Mouse (Mus musculus) gonadal fat pad, adult 2 months (tissue): ENCODE results near the gene Amy2a3. TPM values are rescaled to one million over a fixed set of nuclear protein-coding genes. Genes with fewer than 3 reads are reported as not detected.
"Not testable (repeated sequence)": the region's sequence is repeated elsewhere in the genome, so short reads cannot be mapped to it uniquely, and the experiment has no call there.

Experiments
- DNase-seq: peaks from one replicate; pipeline ENCODE4 v3.0.0-alpha.2; 2012; ENCODE audit warnings: low read depth
- polyA plus RNA-seq: library from polyadenylated mRNA; depleted of rRNA; stranded (reverse); fragments of >200 nt; gene quantifications from 2 replicates; pipeline ENCODE4 v1.2.3, GENCODE M21; 2012; rRNA removed

Gene Amy2a3
- polyA plus RNA-seq: 0.30 TPM in 1 of 2 replicates, not detected in the other

DNA sequence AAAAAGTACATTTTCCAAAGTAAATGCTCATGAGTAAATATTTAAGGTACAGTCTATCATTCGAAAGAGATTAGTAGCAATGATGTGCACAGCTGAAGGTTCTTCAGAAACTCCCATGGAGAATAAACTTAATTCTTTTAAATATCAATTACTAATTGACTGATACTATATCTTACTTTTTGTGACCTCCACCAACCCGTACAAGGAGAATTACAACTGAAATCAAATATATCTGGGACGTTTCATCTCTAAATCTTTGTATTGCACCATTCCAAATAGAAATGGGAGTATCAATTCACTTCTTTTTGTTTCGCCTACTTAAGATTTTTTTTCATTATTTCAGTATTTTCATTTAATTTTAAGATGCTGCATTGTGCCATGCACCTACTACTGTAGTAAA lies at the start of gene Amy2a3:
Gene Amy2a3 (minus strand): TSS at position 101 of the 400 bp plus-strand sequence.
- not testable (repeated sequence) for DNase-seq

DNA sequence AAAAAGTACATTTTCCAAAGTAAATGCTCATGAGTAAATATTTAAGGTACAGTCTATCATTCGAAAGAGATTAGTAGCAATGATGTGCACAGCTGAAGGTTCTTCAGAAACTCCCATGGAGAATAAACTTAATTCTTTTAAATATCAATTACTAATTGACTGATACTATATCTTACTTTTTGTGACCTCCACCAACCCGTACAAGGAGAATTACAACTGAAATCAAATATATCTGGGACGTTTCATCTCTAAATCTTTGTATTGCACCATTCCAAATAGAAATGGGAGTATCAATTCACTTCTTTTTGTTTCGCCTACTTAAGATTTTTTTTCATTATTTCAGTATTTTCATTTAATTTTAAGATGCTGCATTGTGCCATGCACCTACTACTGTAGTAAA lies 32.7 kb upstream of the Amy2a3 start, which contains the start of gene Amy2a2:
Gene Amy2a2 (minus strand): TSS at position 101 of the 400 bp plus-strand sequence.
- not testable (repeated sequence) for DNase-seq

DNA sequence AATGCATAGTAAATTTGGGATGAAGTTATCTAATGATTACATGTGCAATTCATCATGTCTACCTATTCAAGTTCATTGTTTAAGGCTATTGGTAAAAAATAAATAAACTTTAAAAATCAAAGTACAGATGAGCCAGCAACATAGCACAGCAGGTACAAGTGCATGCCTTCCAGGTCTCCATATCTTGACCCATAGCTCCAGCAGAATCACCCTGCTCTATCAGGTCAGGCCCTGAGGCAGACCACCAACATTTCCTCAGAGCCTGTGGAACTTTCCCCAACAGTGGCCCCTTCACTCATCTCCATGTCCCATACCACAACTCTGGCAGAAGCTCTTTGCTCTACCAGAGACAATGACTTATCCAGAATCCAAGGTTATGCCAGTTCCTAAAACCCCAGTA lies 21.6 kb upstream of the Amy2a3 start:
- DNase-seq: not testable (repeated sequence)

DNA sequence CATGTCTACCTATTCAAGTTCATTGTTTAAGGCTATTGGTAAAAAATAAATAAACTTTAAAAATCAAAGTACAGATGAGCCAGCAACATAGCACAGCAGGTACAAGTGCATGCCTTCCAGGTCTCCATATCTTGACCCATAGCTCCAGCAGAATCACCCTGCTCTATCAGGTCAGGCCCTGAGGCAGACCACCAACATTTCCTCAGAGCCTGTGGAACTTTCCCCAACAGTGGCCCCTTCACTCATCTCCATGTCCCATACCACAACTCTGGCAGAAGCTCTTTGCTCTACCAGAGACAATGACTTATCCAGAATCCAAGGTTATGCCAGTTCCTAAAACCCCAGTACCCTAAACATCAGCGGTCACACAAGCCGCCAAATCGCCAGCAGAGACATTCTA lies 10.9 kb downstream of the Amy2a3 start:
- not testable (repeated sequence) for DNase-seq

DNA sequence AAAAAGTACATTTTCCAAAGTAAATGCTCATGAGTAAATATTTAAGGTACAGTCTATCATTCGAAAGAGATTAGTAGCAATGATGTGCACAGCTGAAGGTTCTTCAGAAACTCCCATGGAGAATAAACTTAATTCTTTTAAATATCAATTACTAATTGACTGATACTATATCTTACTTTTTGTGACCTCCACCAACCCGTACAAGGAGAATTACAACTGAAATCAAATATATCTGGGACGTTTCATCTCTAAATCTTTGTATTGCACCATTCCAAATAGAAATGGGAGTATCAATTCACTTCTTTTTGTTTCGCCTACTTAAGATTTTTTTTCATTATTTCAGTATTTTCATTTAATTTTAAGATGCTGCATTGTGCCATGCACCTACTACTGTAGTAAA lies 32.5 kb downstream of the Amy2a3 start, which contains the start of gene Amy2a4:
Gene Amy2a4 (minus strand): TSS at position 101 of the 400 bp plus-strand sequence.
- not testable (repeated sequence) for DNase-seq

DNA sequence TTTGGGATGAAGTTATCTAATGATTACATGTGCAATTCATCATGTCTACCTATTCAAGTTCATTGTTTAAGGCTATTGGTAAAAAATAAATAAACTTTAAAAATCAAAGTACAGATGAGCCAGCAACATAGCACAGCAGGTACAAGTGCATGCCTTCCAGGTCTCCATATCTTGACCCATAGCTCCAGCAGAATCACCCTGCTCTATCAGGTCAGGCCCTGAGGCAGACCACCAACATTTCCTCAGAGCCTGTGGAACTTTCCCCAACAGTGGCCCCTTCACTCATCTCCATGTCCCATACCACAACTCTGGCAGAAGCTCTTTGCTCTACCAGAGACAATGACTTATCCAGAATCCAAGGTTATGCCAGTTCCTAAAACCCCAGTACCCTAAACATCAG lies 43.6 kb downstream of the Amy2a3 start:
- not testable (repeated sequence) for DNase-seq

DNA sequence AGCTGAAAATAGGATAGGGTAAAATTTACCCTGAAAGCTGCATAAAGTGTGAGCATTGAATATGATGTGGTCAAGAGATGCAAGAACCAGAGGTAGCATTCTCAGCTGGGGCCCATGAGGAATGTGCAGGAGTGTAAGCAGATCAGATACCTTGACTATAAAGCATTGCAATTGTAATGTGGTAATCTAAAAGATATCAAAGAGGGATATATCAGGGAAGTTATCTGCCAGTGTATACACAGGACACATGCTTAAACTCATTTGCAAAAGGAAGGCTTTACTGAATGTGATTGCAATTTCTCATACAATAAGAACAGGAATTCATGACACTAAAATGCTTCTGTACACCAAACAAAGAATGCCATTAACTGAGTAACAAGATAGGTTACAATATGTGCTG lies 44.3 kb downstream of the Amy2a3 start:
- not testable (repeated sequence) for DNase-seq

Other genes with a start within 250 kb of the Amy2a3 start
- gene Amy2a5, start 65.2 kb downstream of the Amy2a3 start, polyA plus RNA-seq: 0.06 TPM in 1 of 2 replicates, not detected in the other
- gene Amy2a4, start 32.6 kb downstream of the Amy2a3 start, polyA plus RNA-seq: 0.30 TPM in 1 of 2 replicates, not detected in the other
- 0.30 TPM in 1 of 2 replicates, not detected in the other for gene Amy2a2, start 32.6 kb upstream of the Amy2a3 start, polyA plus RNA-seq
- not detected in 2 replicates for gene Amy2a1, start 208.4 kb upstream of the Amy2a3 start, polyA plus RNA-seq